ENCODE assay signal across 8 mouse cellular contexts in the genomic region with DNA sequence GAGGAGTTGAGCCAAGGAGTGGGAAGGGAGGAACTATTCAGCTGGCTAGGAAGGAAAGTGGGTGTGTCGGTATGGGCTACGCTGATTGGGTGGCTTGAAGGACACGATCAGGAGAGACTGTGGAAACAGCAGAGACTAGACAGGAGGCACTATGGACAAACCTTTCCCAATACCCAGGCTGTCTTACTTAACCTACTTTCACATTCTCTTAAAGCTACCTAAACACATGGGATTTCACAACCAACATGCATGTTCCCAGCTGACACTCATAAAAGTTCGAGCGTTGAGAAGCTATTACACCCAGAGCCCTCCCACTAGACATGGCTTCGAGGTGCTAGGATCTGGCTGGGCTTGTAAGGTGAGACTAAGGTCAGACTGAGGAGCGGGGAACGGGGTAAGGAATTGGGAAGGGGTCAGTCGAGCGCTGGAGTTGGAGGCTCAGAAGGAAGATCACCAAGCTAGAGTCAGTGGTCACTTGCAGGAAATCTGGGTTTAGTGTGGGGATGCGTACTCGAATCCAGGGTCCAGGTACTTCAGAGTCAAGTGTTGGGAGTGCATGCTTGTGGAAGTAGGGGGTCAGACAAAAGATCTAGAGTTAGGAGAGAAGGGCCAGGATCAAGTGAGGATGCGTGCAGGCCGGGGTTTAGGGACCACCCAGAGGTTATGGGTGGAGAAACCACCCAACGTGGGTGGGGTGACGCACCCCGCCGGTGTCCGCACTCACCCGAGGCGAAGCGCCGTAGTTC. TPM values are rescaled to one million over a fixed set of nuclear protein-coding genes. Genes with fewer than 3 reads are reported as not detected.
DNase-seq lines count a peak whose midpoint lies in the region; ATAC-seq and TF ChIP-seq lines count a peak whose summit lies in the region.

A gene (plus strand): TSS at position 217 of the 746 bp plus-strand sequence.

- H3K9ac ChIP-seq in embryonic facial prominence, embryonic 11.5 days (replicated peaks; ENCODE audit: low read length), result peak within 1 kb of the TSS; percentile 74
- H3K9ac ChIP-seq in limb, embryonic 12.5 days (replicated peaks), result peak within 1 kb of the TSS; percentile 81
- H3K9ac ChIP-seq in midbrain, embryonic 12.5 days (replicated peaks), result peak within 1 kb of the TSS; percentile 80
- H3K9ac ChIP-seq in stomach, postnatal 0 days (ENCODE audit: low read length), result peak within 1 kb of the TSS; percentile 82

- H3K4me3 ChIP-seq in embryonic facial prominence, embryonic 11.5 days (ENCODE audit: low read depth, low read length), result peak within 1 kb of the TSS; percentile 57
- H3K4me3 ChIP-seq in limb, embryonic 12.5 days (replicated peaks), result peak within 1 kb of the TSS; percentile 77
- peak within 1 kb of the TSS; percentile 66 for H3K4me3 ChIP-seq in midbrain, embryonic 12.5 days
- H3K4me3 ChIP-seq in stomach, postnatal 0 days (ENCODE audit: low read depth, low read length), result peak within 1 kb of the TSS; percentile 81

- H3K4me2 ChIP-seq in embryonic facial prominence, embryonic 11.5 days (ENCODE audit: low read depth, low read length), result peak within 1 kb of the TSS; percentile 67
- peak within 1 kb of the TSS; percentile 89 for H3K4me2 ChIP-seq in limb, embryonic 12.5 days
- H3K4me2 ChIP-seq in midbrain, embryonic 12.5 days (replicated peaks), result peak within 1 kb of the TSS; percentile 90
- peak within 1 kb of the TSS; percentile 88 for H3K4me2 ChIP-seq in stomach, postnatal 0 days (replicated peaks; ENCODE audit: low read depth)

- H3K36me3 ChIP-seq in embryonic facial prominence, embryonic 11.5 days (replicated peaks; ENCODE audit: control insufficient read depth, insufficient read depth, low read depth, low read length), result peaks cover 2% of the 10 kb centered on the region; the same call in 1 of the 2 replicates
- peaks cover 23% of the 10 kb centered on the region for H3K36me3 ChIP-seq in limb, embryonic 12.5 days
- H3K36me3 ChIP-seq in midbrain, embryonic 12.5 days, result peaks cover 21% of the 10 kb centered on the region
- peaks cover 11% of the 10 kb centered on the region for H3K36me3 ChIP-seq in stomach, postnatal 0 days (ENCODE audit: control insufficient read depth, insufficient read depth, low read length)

- no peaks in the 10 kb centered on the region for H3K9me3 ChIP-seq in embryonic facial prominence, embryonic 11.5 days (replicated peaks; ENCODE audit: control insufficient read depth, low read length)
- H3K9me3 ChIP-seq in limb, embryonic 12.5 days, result no peaks in the 10 kb centered on the region
- no peaks in the 10 kb centered on the region for H3K9me3 ChIP-seq in midbrain, embryonic 12.5 days
- no peaks in the 10 kb centered on the region for H3K9me3 ChIP-seq in stomach, postnatal 0 days (ENCODE audit: control insufficient read depth, low read length)

- peak; percentile 61; the same call in 1 of the 2 replicates for ATAC-seq in embryonic facial prominence, embryonic 11.5 days (replicated peaks; ENCODE audit: insufficient number of reproducible peaks, low FRiP score, low TSS enrichment, low read depth)
- peak; percentile 71 for ATAC-seq in limb, embryonic 12.5 days (ENCODE audit: insufficient number of reproducible peaks, insufficient read depth, low FRiP score, low TSS enrichment, low read depth)
- ATAC-seq in midbrain, embryonic 12.5 days (ENCODE audit: low FRiP score, low read depth), result peak; percentile 51
- ATAC-seq in stomach, postnatal 0 days (ENCODE audit: low FRiP score, low TSS enrichment), result peak; percentile 79

- DNase-seq in urinary bladder, postnatal 14 days (ENCODE audit: low spot score), result peak; percentile 70
- no peak for DNase-seq in urinary bladder, adult 18-20 months (ENCODE audit: low spot score in 2 of 2)
- peak; percentile 59 for DNase-seq in embryonic facial prominence, embryonic 11.5 days (ENCODE audit: low spot score)
- DNase-seq in heart, adult 18-20 months, result peak; percentile 74 to 85
- peak; percentile 81 for DNase-seq in kidney, adult 11 months
- DNase-seq in stomach, postnatal 0 days (ENCODE audit: low spot score), result peak; percentile 72

- H3K4me1 ChIP-seq in embryonic facial prominence, embryonic 11.5 days (ENCODE audit: control insufficient read depth, insufficient read depth, low read length), result no peaks in the 10 kb centered on the region
- H3K4me1 ChIP-seq in limb, embryonic 12.5 days (replicated peaks), result 0 out of 2 replicates have a peak, but pooled peaks cover 8% of the 10 kb centered on the region
- H3K4me1 ChIP-seq in midbrain, embryonic 12.5 days, result peaks cover 6% of the 10 kb centered on the region
- H3K4me1 ChIP-seq in stomach, postnatal 0 days (replicated peaks; ENCODE audit: control insufficient read depth, insufficient read depth), result no peaks in the 10 kb centered on the region

- TF ChIP-seq EP300 in stomach, postnatal 0 days (optimal IDR thresholded peaks at IDR 0.05), result no peak

- peak within 1 kb of the TSS; percentile 36 for H3K27ac ChIP-seq in embryonic facial prominence, embryonic 11.5 days (replicated peaks; ENCODE audit: low read depth, low read length)
- H3K27ac ChIP-seq in limb, embryonic 12.5 days, result peak within 1 kb of the TSS; percentile 92
- peak within 1 kb of the TSS; percentile 64 for H3K27ac ChIP-seq in midbrain, embryonic 12.5 days (replicated peaks)
- H3K27ac ChIP-seq in stomach, postnatal 0 days (replicated peaks), result peak within 1 kb of the TSS; percentile 94

- no peaks in the 10 kb centered on the region for H3K27me3 ChIP-seq in embryonic facial prominence, embryonic 11.5 days (ENCODE audit: control insufficient read depth, insufficient read depth, low read length)
- H3K27me3 ChIP-seq in limb, embryonic 12.5 days, result no peaks in the 10 kb centered on the region
- no peaks in the 10 kb centered on the region for H3K27me3 ChIP-seq in midbrain, embryonic 12.5 days
- H3K27me3 ChIP-seq in stomach, postnatal 0 days (ENCODE audit: control insufficient read depth, insufficient read depth, low read length), result no peaks in the 10 kb centered on the region

- WGBS in embryonic facial prominence, embryonic 11.5 days, result 3% methylated on average over 23 of the region's 23 CpGs
- WGBS in limb, embryonic 12.5 days, result 1% methylated on average over 23 of the region's 23 CpGs
- 4% methylated on average over 23 of the region's 23 CpGs for WGBS in midbrain, embryonic 12.5 days
- under 1% methylated on average over 23 of the region's 23 CpGs for WGBS in stomach, postnatal 0 days

- TF ChIP-seq CTCF in stomach, postnatal 0 days (IDR thresholded peaks at IDR 0.05; ENCODE audit: low read depth), result peak; percentile 35; the same call in 1 of the 2 replicates

RNA-seq across cellular contexts. Expression of the gene that starts here (rescaled TPM):
- 19.0 and 21.7 TPM in 2 replicates for polyA plus RNA-seq in embryonic facial prominence, embryonic 11.5 days (2014; fragmentation: Nextera tagmentation; extraction: Ambion mirVana)
- 1 to 10 TPM; 3.6 to 5.5 TPM for total RNA-seq in heart, adult 18-20 months (2021)
- 15.5 and 20.4 TPM in 2 replicates for polyA plus RNA-seq in limb, embryonic 12.5 days (2016; fragmentation: Nextera tagmentation; extraction: Ambion mirVana)
- 9.8 and 11.3 TPM in 2 replicates for polyA plus RNA-seq in midbrain, embryonic 12.5 days (2016; fragmentation: Nextera tagmentation; extraction: Ambion mirVana)
- 27.7 and 27.8 TPM in 2 replicates for polyA plus RNA-seq in stomach, postnatal 0 days (2015; fragmentation: Nextera tagmentation; extraction: Ambion mirVana)

Comparison
In these comparisons a context has a peak if more than half of its experiments do, and no peak if none do; other contexts are left out.
1. DNase-seq: peak in urinary bladder, postnatal 14 days (single experiment), embryonic facial prominence, embryonic 11.5 days (single experiment), heart, adult 18-20 months (2 of 2), kidney, adult 11 months (single experiment) and stomach, postnatal 0 days (single experiment); none in urinary bladder, adult 18-20 months (0 of 2).
2. H3K27ac ChIP-seq: peak in every context shown above with its lines; median percentile 94 in stomach, postnatal 0 days; 92 in limb, embryonic 12.5 days; 64 in midbrain, embryonic 12.5 days; 36 in embryonic facial prominence, embryonic 11.5 days.
3. Peak in every context shown above with its lines, with median percentiles within 50 percentile points of each other: ATAC-seq, H3K4me2 ChIP-seq, H3K4me3 ChIP-seq and H3K9ac ChIP-seq.